Mouse (Mus musculus) sigmoid colon, adult 10 weeks (tissue): ENCODE results near the gene Gclc. TPM values are rescaled to one million over a fixed set of nuclear protein-coding genes. Genes with fewer than 3 reads are reported as not detected.

Experiments
- polyA plus RNA-seq: library from polyadenylated mRNA; stranded (reverse); fragments of 350-450 nt; fragmentation: Illumina TruSeq; extraction: RNeasy Lipid Tissue Mini Kit (QIAGEN cat#74804); gene quantifications from one replicate; pipeline ENCODE4 v1.2.3, GENCODE M21; 2014; ENCODE audit warnings: low read depth, low replicate concordance

Gene Gclc
- polyA plus RNA-seq: 89.5 TPM

DNA sequence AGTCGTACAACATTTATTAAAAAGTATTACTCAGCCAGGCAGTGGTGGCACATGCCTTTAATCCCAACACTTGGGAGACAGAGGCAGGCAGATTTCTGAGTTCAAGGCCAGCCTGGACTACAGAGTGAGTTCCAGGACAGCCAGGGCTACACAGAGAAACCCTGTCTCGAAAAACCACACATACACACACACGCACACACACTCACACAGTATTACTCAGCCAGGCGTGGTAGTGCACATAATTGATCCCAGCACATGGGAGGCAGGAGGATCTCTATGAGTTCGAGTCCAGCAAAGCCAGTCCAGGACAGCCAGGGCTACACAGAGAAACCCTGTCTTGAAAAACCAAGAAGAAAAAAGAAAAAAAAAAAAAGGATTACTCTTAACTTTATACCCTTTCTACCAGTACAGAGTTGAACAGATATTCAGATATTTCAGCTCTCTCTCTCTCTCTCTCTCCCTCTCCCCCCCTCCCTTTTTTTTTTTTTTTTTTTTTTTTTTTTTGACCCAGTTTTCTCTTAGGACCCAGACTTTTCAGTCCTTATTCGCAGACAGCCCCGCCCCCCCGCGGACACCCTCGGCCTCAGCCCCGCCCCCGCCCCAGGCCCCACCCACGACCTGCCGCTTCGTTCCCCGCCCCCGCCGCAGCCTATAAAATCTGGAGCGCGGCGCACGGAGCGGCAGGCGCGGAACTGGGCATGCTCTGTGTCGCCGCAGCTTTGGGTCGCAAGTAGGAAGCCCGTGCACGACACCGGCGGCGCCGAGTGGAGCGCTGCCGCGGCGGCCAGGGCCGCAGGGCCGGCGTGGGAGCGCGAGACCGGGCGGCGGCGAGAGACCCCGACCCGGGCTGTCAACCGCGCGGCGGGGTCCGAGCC lies at the start of gene Gclc:
TSS of gene Gclc (plus strand) at position 683 of the 875 bp plus-strand sequence.

Other genes starting within 250 kb of the Gclc start
- gene Lrrc1, start 209.7 kb upstream of the Gclc start, polyA plus RNA-seq: 48.5 TPM
- gene Klhl31, start 118.0 kb upstream of the Gclc start, polyA plus RNA-seq: 0.13 TPM
- gene Elovl5, start 162.8 kb downstream of the Gclc start, polyA plus RNA-seq: 98.0 TPM